Mouse (Mus musculus): ENCODE measurements around the gene Csnk1g2. TPM values are rescaled to one million over a fixed set of nuclear protein-coding genes. Genes with fewer than 3 reads are reported as not detected.

Gene Csnk1g2
- polyA plus RNA-seq, 1 experiment from 2014 or later, result 75.4 TPM

DNA sequence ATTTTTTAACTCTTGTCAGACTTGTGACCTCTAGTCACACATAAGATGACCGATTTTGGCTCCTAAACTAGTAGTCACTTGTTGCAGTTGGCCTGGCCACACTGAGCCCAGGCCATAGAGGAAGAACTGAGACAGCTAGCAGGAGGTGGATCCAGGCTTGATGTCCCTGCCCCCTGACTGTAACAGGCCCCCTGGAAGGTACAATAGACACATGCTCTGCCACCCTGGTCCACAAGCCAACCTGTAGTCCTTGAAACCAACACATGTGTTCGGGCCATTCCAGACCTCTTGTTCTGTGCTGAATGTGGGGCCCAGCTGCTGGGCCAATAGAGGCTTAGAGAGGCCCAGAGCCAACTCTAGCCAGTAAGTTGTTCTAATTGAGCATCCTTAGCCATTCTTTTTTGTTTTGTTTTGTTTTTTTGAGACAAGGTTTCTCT is 57.6 kb downstream of the Csnk1g2 start:
- no peak overlapping the region for H3K4me2 ChIP-seq (replicated peaks; ENCODE audit: low read depth)
- H3K4me1 ChIP-seq (replicated peaks; ENCODE audit: control insufficient read depth, insufficient read depth), result peaks cover 22% of the 10 kb centered on the region
- H3K27ac ChIP-seq (replicated peaks), result peak overlapping the region; percentile 100; the same call in 1 of the 2 replicates
- ATAC-seq (ENCODE audit: low FRiP score, low TSS enrichment), result no peak
- TF ChIP-seq CTCF (IDR thresholded peaks at IDR 0.05; ENCODE audit: low read depth) (no peak), EP300 (optimal IDR thresholded peaks at IDR 0.05) (no peak)
- peaks cover 4% of the 10 kb centered on the region; the same call in 1 of the 2 replicates for H3K36me3 ChIP-seq (ENCODE audit: control insufficient read depth, insufficient read depth, low read length)
- H3K4me3 ChIP-seq (ENCODE audit: low read depth, low read length), result no peak overlapping the region
- no peaks in the 10 kb centered on the region for H3K27me3 ChIP-seq (ENCODE audit: control insufficient read depth, insufficient read depth, low read length)
- no peak for DNase-seq (ENCODE audit: low spot score)
- no peaks in the 10 kb centered on the region for H3K9me3 ChIP-seq (ENCODE audit: control insufficient read depth, low read length)
- 65% methylated on average over 2 of the region's 2 CpGs for WGBS
- no peak overlapping the region for H3K9ac ChIP-seq (ENCODE audit: low read length)

DNA sequence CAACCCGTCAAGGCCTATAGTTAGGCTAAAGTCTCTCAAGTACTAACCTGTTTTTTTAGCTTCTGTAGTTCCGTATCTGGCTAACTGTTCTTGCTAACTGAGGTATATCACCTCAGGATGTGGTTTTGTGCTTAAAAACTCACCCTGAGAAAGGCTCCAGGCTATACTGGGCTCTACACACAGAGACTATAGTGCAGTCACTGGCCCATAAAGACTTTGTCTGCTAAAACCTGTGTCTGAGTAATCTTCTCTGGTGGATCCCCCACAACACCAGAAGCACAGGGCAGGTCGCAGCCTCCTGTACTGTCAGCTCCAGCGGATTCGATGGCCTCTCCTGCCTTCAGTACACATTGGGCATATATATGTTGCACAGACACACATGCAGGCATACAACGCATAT is 59.4 kb downstream of the Csnk1g2 start:
- no peak overlapping the region for H3K9ac ChIP-seq (ENCODE audit: low read length)
- H3K4me2 ChIP-seq (replicated peaks; ENCODE audit: low read depth), result no peak overlapping the region
- no peak overlapping the region for H3K4me3 ChIP-seq (ENCODE audit: low read depth, low read length)
- no peaks in the 10 kb centered on the region for H3K27me3 ChIP-seq (ENCODE audit: control insufficient read depth, insufficient read depth, low read length)
- no peak overlapping the region for H3K27ac ChIP-seq (replicated peaks)
- ATAC-seq (ENCODE audit: low FRiP score, low TSS enrichment) (no peak), DNase-seq (ENCODE audit: low spot score) (no peak)
- 91% methylated on average over 6 of the region's 6 CpGs for WGBS
- H3K9me3 ChIP-seq (ENCODE audit: control insufficient read depth, low read length), result no peaks in the 10 kb centered on the region
- TF ChIP-seq CTCF (IDR thresholded peaks at IDR 0.05; ENCODE audit: low read depth) (no peak), EP300 (optimal IDR thresholded peaks at IDR 0.05) (no peak)
- peaks cover 15% of the 10 kb centered on the region; the same call in 1 of the 2 replicates for H3K36me3 ChIP-seq (ENCODE audit: control insufficient read depth, insufficient read depth, low read length)
- H3K4me1 ChIP-seq (replicated peaks; ENCODE audit: control insufficient read depth, insufficient read depth), result peaks cover 21% of the 10 kb centered on the region

DNA sequence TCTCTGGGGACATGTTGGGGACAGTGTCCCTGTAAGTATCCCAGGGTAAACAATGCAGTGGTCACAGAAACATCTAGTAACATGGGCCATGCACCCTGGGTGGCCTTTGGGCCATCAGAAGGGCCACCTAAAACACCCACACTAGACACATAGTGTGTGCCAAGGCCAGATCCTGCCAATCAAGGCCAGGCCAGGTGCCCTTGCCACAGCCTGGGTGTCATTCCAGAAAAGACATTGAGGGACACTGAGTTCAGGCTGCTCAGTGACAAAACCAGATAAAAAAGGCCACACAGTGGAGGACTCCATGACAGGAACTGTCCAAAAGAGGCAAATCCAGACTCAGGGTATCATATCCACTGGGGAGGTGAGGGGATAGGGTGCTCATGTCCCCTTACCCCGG is 61.0 kb downstream of the Csnk1g2 start:
- TF ChIP-seq EP300 (optimal IDR thresholded peaks at IDR 0.05) (no peak), CTCF (IDR thresholded peaks at IDR 0.05; ENCODE audit: low read depth) (no peak)
- DNase-seq (ENCODE audit: low spot score), result no peak

DNA sequence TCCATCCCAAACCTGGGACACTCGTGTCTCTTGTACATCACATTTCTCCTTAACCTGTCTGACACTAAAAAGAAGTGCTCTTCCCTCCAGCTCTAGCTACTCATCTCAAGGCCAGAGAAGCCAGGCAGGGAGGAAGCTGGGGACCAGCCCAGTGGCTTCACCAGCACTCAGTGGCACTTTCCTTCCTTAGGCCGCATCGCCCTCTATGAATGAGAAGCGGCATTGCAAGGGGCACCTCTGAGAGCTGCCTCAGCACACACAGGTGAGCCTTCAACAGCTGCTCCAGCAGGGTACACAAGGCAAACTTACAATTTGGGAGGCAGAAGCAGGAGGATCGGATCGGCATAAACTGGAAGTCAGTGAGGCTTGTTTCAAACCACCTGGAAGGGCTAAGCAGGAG is 61.6 kb downstream of the Csnk1g2 start:
- H3K9ac ChIP-seq (ENCODE audit: low read length), result no peak overlapping the region
- no peaks in the 10 kb centered on the region for H3K9me3 ChIP-seq (ENCODE audit: control insufficient read depth, low read length)
- no peaks in the 10 kb centered on the region for H3K27me3 ChIP-seq (ENCODE audit: control insufficient read depth, insufficient read depth, low read length)
- WGBS, result 55% methylated on average over 6 of the region's 6 CpGs
- ATAC-seq (ENCODE audit: low FRiP score, low TSS enrichment) (peak; percentile 43; the same call in 1 of the 2 replicates), DNase-seq (ENCODE audit: low spot score) (peak; percentile 80)
- H3K4me2 ChIP-seq (replicated peaks; ENCODE audit: low read depth), result no peak overlapping the region
- no peak overlapping the region for H3K4me3 ChIP-seq (ENCODE audit: low read depth, low read length)
- H3K36me3 ChIP-seq (ENCODE audit: control insufficient read depth, insufficient read depth, low read length), result peaks cover 16% of the 10 kb centered on the region
- H3K4me1 ChIP-seq (replicated peaks; ENCODE audit: control insufficient read depth, insufficient read depth), result peaks cover 2% of the 10 kb centered on the region
- TF ChIP-seq CTCF (IDR thresholded peaks at IDR 0.05; ENCODE audit: low read depth) (peak; percentile 93), EP300 (optimal IDR thresholded peaks at IDR 0.05) (no peak)
- no peak overlapping the region for H3K27ac ChIP-seq (replicated peaks)

More for the DNA sequence above, 61.0 kb downstream of the Csnk1g2 start:
- Histone ChIP-seq H3K4me1 (replicated peaks; ENCODE audit: control insufficient read depth, insufficient read depth) (peaks cover 7% of the 10 kb centered on the region), H3K27me3 (ENCODE audit: control insufficient read depth, insufficient read depth, low read length) (no peaks in the 10 kb centered on the region), H3K27ac (replicated peaks) (no peak overlapping the region), H3K4me2 (replicated peaks; ENCODE audit: low read depth) (no peak overlapping the region), H3K4me3 (ENCODE audit: low read depth, low read length) (no peak overlapping the region), H3K36me3 (ENCODE audit: control insufficient read depth, insufficient read depth, low read length) (peaks cover 15% of the 10 kb centered on the region; the same call in 1 of the 2 replicates), H3K9me3 (ENCODE audit: control insufficient read depth, low read length) (no peaks in the 10 kb centered on the region), H3K9ac (ENCODE audit: low read length) (no peak overlapping the region)
- no peak for ATAC-seq (ENCODE audit: low FRiP score, low TSS enrichment)
- WGBS, result 88% methylated on average over 1 of the region's 1 CpGs

DNA sequence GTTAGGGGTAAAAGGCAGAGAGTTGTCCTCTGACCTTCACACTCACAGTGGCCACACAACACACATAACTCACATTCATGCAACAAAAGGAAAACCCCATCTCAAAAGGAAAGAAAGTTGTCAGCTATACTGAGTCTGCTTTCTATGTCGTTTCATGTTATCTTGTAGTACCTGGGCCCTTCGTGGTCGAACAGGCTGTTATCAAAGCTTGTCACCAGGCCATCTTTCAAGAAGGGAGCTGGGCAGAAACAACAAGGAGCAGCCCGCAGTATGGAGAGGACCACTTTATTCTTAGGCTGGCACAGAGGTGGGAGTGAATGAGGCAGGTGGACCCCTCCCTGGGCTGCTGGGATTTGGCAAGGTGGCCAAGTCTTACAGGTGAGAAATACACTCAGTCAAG is 62.3 kb downstream of the Csnk1g2 start:
- WGBS, result 65% methylated on average over 4 of the region's 4 CpGs
- ATAC-seq (ENCODE audit: low FRiP score, low TSS enrichment) (no peak), DNase-seq (ENCODE audit: low spot score) (no peak)
- Histone ChIP-seq H3K4me3 (ENCODE audit: low read depth, low read length) (no peak overlapping the region), H3K27me3 (ENCODE audit: control insufficient read depth, insufficient read depth, low read length) (no peaks in the 10 kb centered on the region), H3K4me1 (replicated peaks; ENCODE audit: control insufficient read depth, insufficient read depth) (no peaks in the 10 kb centered on the region), H3K4me2 (replicated peaks; ENCODE audit: low read depth) (no peak overlapping the region), H3K9ac (ENCODE audit: low read length) (no peak overlapping the region), H3K36me3 (ENCODE audit: control insufficient read depth, insufficient read depth, low read length) (peaks cover 23% of the 10 kb centered on the region), H3K9me3 (ENCODE audit: control insufficient read depth, low read length) (no peaks in the 10 kb centered on the region), H3K27ac (replicated peaks) (no peak overlapping the region)
- TF ChIP-seq EP300 (optimal IDR thresholded peaks at IDR 0.05), result no peak
- no peak for TF ChIP-seq CTCF (IDR thresholded peaks at IDR 0.05; ENCODE audit: low read depth)

DNA sequence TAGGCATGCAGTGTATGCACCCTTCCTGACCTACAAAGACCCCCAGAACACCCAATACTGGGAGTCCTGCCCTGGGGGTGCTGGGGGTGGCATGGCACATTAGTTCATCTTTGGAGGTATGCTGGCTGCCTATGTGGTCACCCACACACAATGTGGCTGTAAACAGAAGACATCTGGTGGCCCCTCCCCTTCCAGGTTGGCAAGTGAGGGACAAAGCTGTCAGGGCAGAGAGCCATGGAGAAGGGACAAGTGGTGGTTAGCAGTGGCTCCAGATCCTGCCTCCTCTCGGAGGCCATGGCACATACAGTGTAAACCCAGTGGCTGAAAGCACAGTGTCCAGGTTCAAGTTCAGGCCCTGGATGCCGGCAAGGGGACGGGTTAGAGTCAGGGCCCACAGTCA is 64.0 kb downstream of the Csnk1g2 start:
- ATAC-seq (ENCODE audit: low FRiP score, low TSS enrichment) (no peak), DNase-seq (ENCODE audit: low spot score) (no peak)
- Histone ChIP-seq H3K4me1 (replicated peaks; ENCODE audit: control insufficient read depth, insufficient read depth) (no peaks in the 10 kb centered on the region), H3K27ac (replicated peaks) (no peak overlapping the region), H3K9ac (ENCODE audit: low read length) (no peak overlapping the region), H3K4me3 (ENCODE audit: low read depth, low read length) (no peak overlapping the region), H3K4me2 (replicated peaks; ENCODE audit: low read depth) (no peak overlapping the region), H3K9me3 (ENCODE audit: control insufficient read depth, low read length) (no peaks in the 10 kb centered on the region), H3K27me3 (ENCODE audit: control insufficient read depth, insufficient read depth, low read length) (no peaks in the 10 kb centered on the region), H3K36me3 (ENCODE audit: control insufficient read depth, insufficient read depth, low read length) (peaks cover 27% of the 10 kb centered on the region)
- TF ChIP-seq EP300 (optimal IDR thresholded peaks at IDR 0.05) (no peak), CTCF (IDR thresholded peaks at IDR 0.05; ENCODE audit: low read depth) (no peak)
- WGBS, result 94% methylated on average over 3 of the region's 3 CpGs
